Mouse (Mus musculus): ENCODE results near the gene Chrna5. TPM values are rescaled to one million over a fixed set of nuclear protein-coding genes. Genes with fewer than 3 reads are reported as not detected.

Gene Chrna5
- total and polyA plus RNA-seq, 3 experiments = not detected

GRCm38 (mm10) chr9:55025534-55026274 lies 45.0 kb downstream of the Chrna5 start:
- no peaks in the 10 kb centered on the region for H3K79me2 ChIP-seq (ENCODE audit: control insufficient read depth, insufficient read depth, low read length, poor library complexity)
- DNase-seq (ENCODE audit: low read depth, low spot score) = no peak
- H3K9ac ChIP-seq (ENCODE audit: control insufficient read depth, low read depth, low read length, poor library complexity, severe bottlenecking) = no peak overlapping the region
- H3K4me3 ChIP-seq (ENCODE audit: control insufficient read depth in 1 of 2, insufficient read depth in 1 of 2, low read depth in 2 of 2, low read length in 2 of 2) = no peak overlapping the region
- no peak overlapping the region for H3K27ac ChIP-seq (ENCODE audit: control insufficient read depth, low read depth, low read length)
- no peak for TF ChIP-seq HCFC1 (IDR thresholded peaks at IDR 0.05; ENCODE audit: low read depth, low read length)
- TF ChIP-seq MEF2A (IDR thresholded peaks at IDR 0.05; ENCODE audit: extremely low read depth, insufficient replicate concordance, low read depth, low read length, poor library complexity, severe bottlenecking) = no peak
- TF ChIP-seq POLR2A (IDR thresholded peaks at IDR 0.05; ENCODE audit: control insufficient read depth in 1 of 2, insufficient read depth in 1 of 2, low read depth in 1 of 2, low read length in 2 of 2, poor library complexity in 1 of 2) = no peak
- no peak for TF ChIP-seq MAFK (IDR thresholded peaks at IDR 0.05; ENCODE audit: borderline replicate concordance, low read depth, low read length)
- TF ChIP-seq NRF1 (IDR thresholded peaks at IDR 0.05; ENCODE audit: insufficient read depth, low read depth, low read length, poor library complexity, severe bottlenecking) = no peak
- TF ChIP-seq ZMIZ1 (IDR thresholded peaks at IDR 0.05; ENCODE audit: low read depth, low read length) = no peak
- TF ChIP-seq KAT2A (conservative IDR thresholded peaks at IDR 0.05; ENCODE audit: low read depth, low read length) = no peak
- no peak for TF ChIP-seq NELFE (IDR thresholded peaks at IDR 0.05; ENCODE audit: low read depth, low read length)
- no peak for TF ChIP-seq GATA1 (IDR thresholded peaks at IDR 0.05; ENCODE audit: low read depth, low read length)
- TF ChIP-seq CHD2 (IDR thresholded peaks at IDR 0.05; ENCODE audit: low read length) = no peak
- TF ChIP-seq ZNF384 (IDR thresholded peaks at IDR 0.05; ENCODE audit: low read depth, low read length) = no peak
- no peak for TF ChIP-seq ETS1 (IDR thresholded peaks at IDR 0.05; ENCODE audit: low read depth, low read length)
- TF ChIP-seq MAZ (IDR thresholded peaks at IDR 0.05; ENCODE audit: low read depth, low read length) = no peak
- TF ChIP-seq UBTF (IDR thresholded peaks at IDR 0.05; ENCODE audit: borderline replicate concordance, insufficient read depth, low read depth, low read length) = no peak
- TF ChIP-seq EP300 (IDR thresholded peaks at IDR 0.05; ENCODE audit: low read depth in 1 of 2, low read length in 2 of 2) = no peak
- no peaks in the 10 kb centered on the region for H3K9me3 ChIP-seq (replicated peaks; ENCODE audit: insufficient read depth, low read length)
- no peaks in the 10 kb centered on the region for H3K36me3 ChIP-seq (ENCODE audit: control insufficient read depth in 1 of 2, insufficient read depth in 2 of 2, low read length in 2 of 2)
- no peaks in the 10 kb centered on the region; a peak in 1 of 4 replicates for H3K4me1 ChIP-seq (ENCODE audit: control insufficient read depth in 1 of 2, insufficient read depth in 2 of 2, low read length in 2 of 2)
- peaks cover 0 to 3% of the 10 kb centered on the region in 2 experiments; a peak in 1 of 4 replicates for H3K27me3 ChIP-seq (ENCODE audit: control insufficient read depth in 1 of 2, insufficient read depth in 2 of 2, low read length in 2 of 2)

GRCm38 (mm10) chr9:55026275-55026663 lies 45.6 kb downstream of the Chrna5 start, which contains the start of gene Chrna3:
TSS of gene Chrna3 (minus strand) at chr9:55026562.
- no peaks in the 10 kb centered on the region for H3K36me3 ChIP-seq (ENCODE audit: control insufficient read depth in 1 of 2, insufficient read depth in 2 of 2, low read length in 2 of 2)
- H3K9ac ChIP-seq (ENCODE audit: control insufficient read depth, low read depth, low read length, poor library complexity, severe bottlenecking) = no peak within 1 kb of the TSS
- H3K4me1 ChIP-seq (ENCODE audit: control insufficient read depth in 1 of 2, insufficient read depth in 2 of 2, low read length in 2 of 2) = no peaks in the 10 kb centered on the region; a peak in 1 of 4 replicates
- no peak for TF ChIP-seq GATA1 (IDR thresholded peaks at IDR 0.05; ENCODE audit: low read depth, low read length)
- no peak for TF ChIP-seq SIN3A (IDR thresholded peaks at IDR 0.05; ENCODE audit: low read length)
- no peak for TF ChIP-seq ZKSCAN1 (IDR thresholded peaks at IDR 0.05; ENCODE audit: low read depth, low read length)
- no peak for DNase-seq (ENCODE audit: low read depth, low spot score)
- no peaks in the 10 kb centered on the region for H3K79me2 ChIP-seq (ENCODE audit: control insufficient read depth, insufficient read depth, low read length, poor library complexity)
- H3K27ac ChIP-seq (ENCODE audit: control insufficient read depth, low read depth, low read length) = no peak within 1 kb of the TSS
- peaks cover 0 to 3% of the 10 kb centered on the region in 2 experiments; a peak in 1 of 4 replicates for H3K27me3 ChIP-seq (ENCODE audit: control insufficient read depth in 1 of 2, insufficient read depth in 2 of 2, low read length in 2 of 2)
- no peak within 1 kb of the TSS for H3K4me3 ChIP-seq (ENCODE audit: control insufficient read depth in 1 of 2, insufficient read depth in 1 of 2, low read depth in 2 of 2, low read length in 2 of 2)
- no peaks in the 10 kb centered on the region for H3K9me3 ChIP-seq (replicated peaks; ENCODE audit: insufficient read depth, low read length)
